Mouse (Mus musculus): ENCODE measurements around the gene 4931408C20Rik. TPM values are rescaled to one million over a fixed set of nuclear protein-coding genes. Genes with fewer than 3 reads are reported as not detected.

4931408C20Rik gene
- not detected in 2 replicates for polyA plus RNA-seq (2015; fragmentation: Nextera tagmentation; extraction: Ambion mirVana)

DNA sequence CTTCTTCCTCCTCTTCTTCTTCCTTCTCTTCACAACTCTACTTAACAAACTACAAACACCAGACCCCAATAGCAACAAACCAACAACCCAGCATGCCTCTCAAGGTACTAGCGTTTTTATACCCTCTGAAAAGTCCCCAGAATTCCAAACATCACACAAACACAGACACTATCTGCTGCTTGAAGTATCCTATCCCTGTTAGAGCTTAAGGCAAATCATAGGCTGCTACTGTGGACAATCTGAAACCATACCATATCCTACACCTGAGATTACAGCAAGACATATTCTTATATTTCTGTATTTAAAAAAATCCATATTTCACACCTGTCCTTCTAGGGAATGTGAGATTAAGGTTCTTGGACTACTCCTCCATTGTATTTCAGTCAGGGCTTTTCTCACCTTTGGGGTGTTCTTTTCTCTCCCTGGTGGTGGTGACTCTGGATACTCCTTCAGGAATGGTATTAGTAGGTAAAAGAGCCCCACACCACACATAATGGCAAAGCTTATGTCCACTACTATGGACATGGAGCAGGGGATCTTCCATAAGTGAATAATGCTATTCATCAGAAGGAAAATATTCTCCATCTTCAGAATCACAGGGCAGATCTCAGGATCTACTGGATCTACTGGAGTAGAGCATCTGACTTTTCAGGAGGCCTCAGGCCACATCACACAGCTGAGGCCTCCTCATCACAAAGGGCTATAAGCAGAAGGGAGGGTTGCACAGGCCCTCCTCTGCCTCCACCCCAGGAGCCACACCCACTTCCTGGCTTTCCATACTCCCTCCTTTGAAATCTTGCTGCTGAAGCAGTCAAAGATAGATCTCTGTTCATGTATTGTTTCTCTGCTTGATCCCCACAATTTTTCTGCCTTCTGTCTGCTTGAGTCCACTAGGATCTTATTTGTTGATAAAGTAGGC, at the start of gene 4931408C20Rik:
Gene 4931408C20Rik (minus strand): TSS at position 619 of the 919 bp plus-strand sequence.

